Mouse (Mus musculus) liver, embryonic 14.5 days (tissue): Measurements from ENCODE around the gene Fuom.

Source experiments
- CTCF ChIP-seq: IDR thresholded peaks from 2 replicates; pipeline ENCODE4 v1.5.1; 2016; ENCODE audit warnings: antibody characterized with exemption, low read depth, control low read depth
- EP300 ChIP-seq: IDR thresholded peaks from 2 replicates; pipeline ENCODE4 v1.6.1; 2016; ENCODE audit warnings: antibody characterized with exemption, low read depth

DNA sequence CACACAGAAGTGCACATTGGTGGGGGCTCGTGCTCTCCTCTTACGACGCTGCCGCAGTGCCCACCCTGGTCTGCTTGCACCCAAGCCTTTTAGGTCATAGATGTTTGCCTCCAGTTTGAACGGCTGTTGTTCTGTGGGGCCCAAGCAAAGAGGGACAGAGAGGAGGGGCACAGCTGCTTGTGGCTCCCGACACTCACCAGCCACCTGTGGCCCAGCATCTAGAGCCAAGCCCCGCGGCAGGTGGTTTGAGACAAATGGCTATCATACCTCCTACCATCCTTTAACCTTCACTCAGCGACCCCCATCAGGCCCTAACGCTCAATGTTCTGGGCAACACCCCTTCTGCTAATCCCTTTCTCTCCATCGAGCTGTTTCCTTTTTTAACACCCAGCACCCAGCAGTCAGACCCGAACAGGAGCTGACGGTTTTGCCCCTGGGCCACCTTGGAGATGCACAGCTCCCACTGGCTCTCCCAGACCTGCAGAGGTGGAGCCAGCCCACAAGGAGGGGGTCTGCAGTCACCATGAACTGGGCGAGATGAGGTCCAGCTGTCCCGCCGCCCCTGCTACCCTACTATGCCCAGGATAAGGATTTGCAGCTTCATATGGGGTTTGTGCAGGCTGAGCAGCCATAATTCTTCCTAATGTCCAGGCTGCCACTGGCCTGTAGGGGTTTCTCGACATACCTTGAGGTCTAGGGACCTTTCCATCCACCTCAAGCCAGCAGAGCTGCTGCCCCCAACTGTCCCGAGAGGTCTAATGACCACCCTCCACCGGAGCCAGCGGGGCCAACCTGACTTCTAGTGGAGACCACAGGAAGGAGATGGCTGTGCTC lies 20.6 kb downstream of the Fuom start:
- TF ChIP-seq CTCF: no peak
- no peak for TF ChIP-seq EP300
